In genomic region chr6:99644876-99645275, GRCm38 (mm10) we compare ENCODE assay signal across 17 mouse cellular contexts. TPM values are rescaled to one million over a fixed set of nuclear protein-coding genes. Genes with fewer than 3 reads are reported as not detected.
DNase-seq lines count a peak whose midpoint lies in the region; ATAC-seq lines count a peak whose summit lies in the region.
"Had no signal": no experiment of that assay in that cellular context is flagged by ENCODE, and none has a peak within 500 bp of the region (broad histone marks: within the 10 kb centered on the region; RNA-seq: fewer than 3 reads in every experiment).

No protein-coding gene starts in this region.

- H3K4me2 ChIP-seq in kidney, embryonic 16.5 days (replicated peaks; ENCODE audit: low read depth, low read length): no peak overlapping the region
- no peak overlapping the region for H3K4me2 ChIP-seq in kidney, embryonic 14.5 days (replicated peaks; ENCODE audit: low read depth, low read length)
- no peak overlapping the region for H3K4me2 ChIP-seq in midbrain, embryonic 11.5 days
- no peak overlapping the region for H3K4me2 ChIP-seq in midbrain, embryonic 14.5 days (ENCODE audit: low read length)
- H3K4me2 ChIP-seq: embryonic facial prominence, embryonic 15.5 days; hindbrain, embryonic 15.5 days; limb, embryonic 15.5 days; midbrain, embryonic 13.5 days had no signal

- peaks cover 23% of the 10 kb centered on the region for H3K4me1 ChIP-seq in kidney, embryonic 16.5 days (ENCODE audit: insufficient read depth, low read length)
- H3K4me1 ChIP-seq in kidney, embryonic 14.5 days (ENCODE audit: control insufficient read depth, insufficient read depth, low read length): peaks cover 13% of the 10 kb centered on the region; the same call in 1 of the 2 replicates
- no peaks in the 10 kb centered on the region for H3K4me1 ChIP-seq in midbrain, embryonic 11.5 days (ENCODE audit: control insufficient read depth, insufficient read depth, low read length)
- H3K4me1 ChIP-seq in midbrain, embryonic 14.5 days (ENCODE audit: control insufficient read depth, insufficient read depth, low read length): no peaks in the 10 kb centered on the region
- H3K4me1 ChIP-seq: embryonic facial prominence, embryonic 15.5 days; hindbrain, embryonic 15.5 days; midbrain, embryonic 13.5 days had no signal

- no peak overlapping the region for H3K9ac ChIP-seq in kidney, embryonic 16.5 days (replicated peaks; ENCODE audit: low read length)
- H3K9ac ChIP-seq in kidney, embryonic 14.5 days (ENCODE audit: low read depth, low read length): no peak overlapping the region
- no peak overlapping the region for H3K9ac ChIP-seq in midbrain, embryonic 11.5 days (ENCODE audit: low read length)
- no peak overlapping the region for H3K9ac ChIP-seq in midbrain, embryonic 14.5 days (replicated peaks; ENCODE audit: low read length)
- H3K9ac ChIP-seq: embryonic facial prominence, embryonic 15.5 days; heart, embryonic 15.5 days; hindbrain, embryonic 15.5 days; limb, embryonic 15.5 days; midbrain, embryonic 13.5 days had no signal

- no peaks in the 10 kb centered on the region for H3K27me3 ChIP-seq in kidney, embryonic 16.5 days (ENCODE audit: insufficient read depth, low read length)
- H3K27me3 ChIP-seq in kidney, embryonic 14.5 days (ENCODE audit: control insufficient read depth, insufficient read depth, low read length): no peaks in the 10 kb centered on the region
- no peaks in the 10 kb centered on the region for H3K27me3 ChIP-seq in midbrain, embryonic 11.5 days (ENCODE audit: control insufficient read depth, insufficient read depth, low read length)
- no peaks in the 10 kb centered on the region for H3K27me3 ChIP-seq in midbrain, embryonic 14.5 days (ENCODE audit: control insufficient read depth, insufficient read depth, low read length)
- H3K27me3 ChIP-seq: embryonic facial prominence, embryonic 15.5 days; heart, embryonic 15.5 days; hindbrain, embryonic 15.5 days; limb, embryonic 15.5 days; midbrain, embryonic 13.5 days had no signal

- peaks cover 5% of the 10 kb centered on the region; the same call in 1 of the 2 replicates for H3K9me3 ChIP-seq in kidney, embryonic 16.5 days (ENCODE audit: low read length)
- no peaks in the 10 kb centered on the region; the same call in 1 of the 2 replicates for H3K9me3 ChIP-seq in kidney, embryonic 14.5 days (ENCODE audit: control insufficient read depth, low read length)
- H3K9me3 ChIP-seq in midbrain, embryonic 11.5 days (ENCODE audit: control insufficient read depth, low read length): no peaks in the 10 kb centered on the region
- no peaks in the 10 kb centered on the region for H3K9me3 ChIP-seq in midbrain, embryonic 14.5 days (ENCODE audit: control insufficient read depth, low read length)
- H3K9me3 ChIP-seq: embryonic facial prominence, embryonic 15.5 days; heart, embryonic 15.5 days; hindbrain, embryonic 15.5 days; limb, embryonic 15.5 days; midbrain, embryonic 13.5 days had no signal

- no peak for ATAC-seq in kidney, embryonic 16.5 days (ENCODE audit: low FRiP score, low TSS enrichment)
- no peak for ATAC-seq in kidney, embryonic 14.5 days (ENCODE audit: low FRiP score, low TSS enrichment)
- ATAC-seq in midbrain, embryonic 11.5 days (ENCODE audit: low FRiP score): no peak
- no peak for ATAC-seq in midbrain, embryonic 14.5 days (ENCODE audit: low FRiP score, low TSS enrichment)
- ATAC-seq: midbrain, embryonic 13.5 days had no signal

- H3K4me3 ChIP-seq in kidney, embryonic 16.5 days (ENCODE audit: low read length): no peak overlapping the region
- H3K4me3 ChIP-seq in kidney, embryonic 14.5 days (ENCODE audit: low read length): no peak overlapping the region
- no peak overlapping the region for H3K4me3 ChIP-seq in midbrain, embryonic 11.5 days (ENCODE audit: low read depth, low read length)
- no peak overlapping the region for H3K4me3 ChIP-seq in midbrain, embryonic 14.5 days (replicated peaks; ENCODE audit: low read depth, low read length)
- H3K4me3 ChIP-seq: embryonic facial prominence, embryonic 15.5 days; heart, embryonic 15.5 days; hindbrain, embryonic 15.5 days; limb, embryonic 15.5 days; midbrain, embryonic 13.5 days had no signal

- H3K27ac ChIP-seq in kidney, embryonic 16.5 days (ENCODE audit: low read length): peak overlapping the region; percentile 51; the same call in 1 of the 2 replicates
- H3K27ac ChIP-seq in kidney, embryonic 14.5 days (ENCODE audit: low read depth, low read length): no peak overlapping the region
- no peak overlapping the region for H3K27ac ChIP-seq in midbrain, embryonic 11.5 days (ENCODE audit: low read depth, low read length)
- no peak overlapping the region for H3K27ac ChIP-seq in midbrain, embryonic 14.5 days (replicated peaks; ENCODE audit: low read depth, low read length)
- H3K27ac ChIP-seq: embryonic facial prominence, embryonic 15.5 days; hindbrain, embryonic 15.5 days; limb, embryonic 15.5 days; macrophage; midbrain, embryonic 13.5 days had no signal

- peak; percentile 75 for DNase-seq in midbrain, embryonic 11.5 days (ENCODE audit: low spot score, missing footprints)
- no peak for DNase-seq in midbrain, embryonic 14.5 days
- peak; percentile 22 for DNase-seq in ZHBTc4 (ENCODE audit: low read depth, low spot score)
- DNase-seq in thymus, postnatal 25 days: peak; percentile 46
- DNase-seq in cerebellum, postnatal 14 days: no peak
- no peak for DNase-seq in right cerebral cortex, postnatal 25 days
- DNase-seq: adrenal gland, adult 2 months; cerebellum, adult 2 months; kidney, adult 9 months had no signal

- H3K36me3 ChIP-seq in kidney, embryonic 16.5 days (ENCODE audit: insufficient read depth, low read length): 0 out of 2 replicates have a peak, but pooled peaks cover 5% of the 10 kb centered on the region
- no peaks in the 10 kb centered on the region; the same call in 1 of the 2 replicates for H3K36me3 ChIP-seq in kidney, embryonic 14.5 days (ENCODE audit: control insufficient read depth, insufficient read depth, low read length)
- H3K36me3 ChIP-seq in midbrain, embryonic 11.5 days (ENCODE audit: control insufficient read depth, insufficient read depth, low read length): no peaks in the 10 kb centered on the region
- H3K36me3 ChIP-seq in midbrain, embryonic 14.5 days (ENCODE audit: control insufficient read depth, insufficient read depth, low read length): no peaks in the 10 kb centered on the region
- H3K36me3 ChIP-seq: embryonic facial prominence, embryonic 15.5 days; heart, embryonic 15.5 days; hindbrain, embryonic 15.5 days had no signal

- WGBS in kidney, embryonic 16.5 days: 79% methylated on average over 5 of the region's 5 CpGs
- 71% methylated on average over 5 of the region's 5 CpGs for WGBS in kidney, embryonic 14.5 days
- WGBS in midbrain, embryonic 11.5 days: 86% methylated on average over 5 of the region's 5 CpGs
- WGBS in midbrain, embryonic 14.5 days: 93% methylated on average over 5 of the region's 5 CpGs

RNA-seq across cellular contexts. Expression of gene Eif4e3, which starts 21.7 kb away (rescaled TPM):
- 17.6 and 18.5 TPM in 2 replicates for polyA plus RNA-seq in kidney, embryonic 16.5 days (2015; fragmentation: Nextera tagmentation; extraction: Ambion mirVana)
- polyA plus RNA-seq in kidney, embryonic 14.5 days (2014; fragmentation: Nextera tagmentation; extraction: Ambion mirVana): 19.5 TPM in 2 replicates
- polyA plus RNA-seq in midbrain, embryonic 11.5 days (2014; fragmentation: Nextera tagmentation; extraction: Ambion mirVana): 16.2 and 17.5 TPM in 2 replicates
- polyA plus RNA-seq in midbrain, embryonic 14.5 days (2014; fragmentation: Nextera tagmentation; extraction: Ambion mirVana): 7.4 and 7.8 TPM in 2 replicates

RNA-seq across cellular contexts. Expression of gene Gm20696, which starts 21.7 kb away (rescaled TPM):
- 1.7 and 2.1 TPM in 2 replicates for polyA plus RNA-seq in kidney, embryonic 16.5 days (2015; fragmentation: Nextera tagmentation; extraction: Ambion mirVana)
- polyA plus RNA-seq in kidney, embryonic 14.5 days (2014; fragmentation: Nextera tagmentation; extraction: Ambion mirVana): 4.9 and 7.5 TPM in 2 replicates
- 2.5 and 3.4 TPM in 2 replicates for polyA plus RNA-seq in midbrain, embryonic 11.5 days (2014; fragmentation: Nextera tagmentation; extraction: Ambion mirVana)
- 1.6 and 4.0 TPM in 2 replicates for polyA plus RNA-seq in midbrain, embryonic 14.5 days (2014; fragmentation: Nextera tagmentation; extraction: Ambion mirVana)

RNA-seq across cellular contexts. Expression of gene Gpr27, which starts 47.6 kb away (rescaled TPM):
- polyA plus RNA-seq in kidney, embryonic 16.5 days (2015; fragmentation: Nextera tagmentation; extraction: Ambion mirVana): 1.6 and 1.8 TPM in 2 replicates
- polyA plus RNA-seq in kidney, embryonic 14.5 days (2014; fragmentation: Nextera tagmentation; extraction: Ambion mirVana): 3.4 and 5.0 TPM in 2 replicates
- 3.0 and 3.8 TPM in 2 replicates for polyA plus RNA-seq in midbrain, embryonic 11.5 days (2014; fragmentation: Nextera tagmentation; extraction: Ambion mirVana)
- 23.6 and 24.4 TPM in 2 replicates for polyA plus RNA-seq in midbrain, embryonic 14.5 days (2014; fragmentation: Nextera tagmentation; extraction: Ambion mirVana)
- polyA plus RNA-seq: macrophage had no signal

Comparison
In these comparisons a context has a peak if more than half of its experiments do, and no peak if none do; other contexts are left out.
1. DNase-seq: peak in midbrain, embryonic 11.5 days (single experiment), ZHBTc4 (single experiment) and thymus, postnatal 25 days (single experiment); none in midbrain, embryonic 14.5 days (single experiment), cerebellum, postnatal 14 days (0 of 2) and right cerebral cortex, postnatal 25 days (single experiment).